In genomic region chr5:132385244-132385855, GRCm38 (mm10) we compare ENCODE assay signal across 18 mouse cellular contexts.
"Had no signal": no experiment of that assay in that cellular context is flagged by ENCODE, and none has a peak within 500 bp of the region (broad histone marks: within the 10 kb centered on the region; RNA-seq: fewer than 3 reads in every experiment).

No protein-coding gene starts in this region.

- H3K9ac ChIP-seq: liver, embryonic 14.5 days; lung, embryonic 15.5 days; midbrain, embryonic 13.5 days; midbrain, embryonic 15.5 days; neural tube, embryonic 12.5 days; stomach, embryonic 15.5 days had no signal

- H3K27ac ChIP-seq: liver, embryonic 14.5 days; lung, embryonic 15.5 days; macrophage; midbrain, embryonic 13.5 days; midbrain, embryonic 15.5 days; neural tube, embryonic 12.5 days; stomach, embryonic 15.5 days; stomach, postnatal 0 days had no signal

- H3K4me1 ChIP-seq: megakaryocyte, embryonic 14.5 days had no signal

- H3K27me3 ChIP-seq: lung, embryonic 15.5 days; megakaryocyte, embryonic 14.5 days; midbrain, embryonic 13.5 days; midbrain, embryonic 15.5 days; neural tube, embryonic 12.5 days; stomach, embryonic 15.5 days had no signal

- H3K36me3 ChIP-seq: lung, embryonic 15.5 days; midbrain, embryonic 13.5 days; midbrain, embryonic 15.5 days; neural tube, embryonic 12.5 days; stomach, embryonic 15.5 days had no signal

- H3K4me3 ChIP-seq: lung, embryonic 15.5 days; megakaryocyte, embryonic 14.5 days; midbrain, embryonic 13.5 days; midbrain, embryonic 15.5 days; neural tube, embryonic 12.5 days; stomach, embryonic 15.5 days had no signal

- ATAC-seq: lung, postnatal 0 days; midbrain, embryonic 13.5 days; midbrain, embryonic 15.5 days had no signal

- DNase-seq: lung, adult 2 months; lung, postnatal 14 days; lung, postnatal 36 days; right cerebral cortex, postnatal 14 days; spleen, adult 18-20 months; thymus, adult 2 months; thymus, postnatal 25 days; thymus, postnatal 4 days had no signal
